Mouse (Mus musculus): ENCODE measurements around the gene Phkb.

DNA sequence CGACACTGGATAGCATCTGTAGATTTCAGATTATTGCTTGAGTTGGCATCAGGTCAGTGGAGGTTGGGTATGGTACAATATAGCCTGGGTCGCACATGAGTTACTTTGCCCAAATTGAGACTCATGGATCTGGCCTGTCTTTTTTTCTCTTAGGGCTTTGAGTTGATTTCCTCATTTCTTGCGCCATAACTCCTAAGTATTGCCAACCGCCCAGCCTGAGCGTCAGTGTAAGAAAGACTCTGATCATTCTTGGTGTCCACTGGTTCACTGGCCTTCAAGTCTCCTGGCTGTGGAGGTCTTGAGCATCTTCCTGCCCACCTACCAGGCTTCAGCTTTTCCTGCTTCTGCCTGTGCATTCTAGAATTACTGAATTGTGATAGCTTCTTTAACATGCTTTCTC, 104.1 kb downstream of the Phkb start:
- TF ChIP-seq ELF1 (IDR thresholded peaks at IDR 0.05; ENCODE audit: low read depth, low read length) (no peak), POLR2A (IDR thresholded peaks at IDR 0.05; ENCODE audit: control insufficient read depth in 1 of 2, insufficient read depth in 1 of 2, low read depth in 1 of 2, low read length in 2 of 2, poor library complexity in 1 of 2) (no peak)

Data from MEL (cell line).